Mouse (Mus musculus) right cerebral cortex, postnatal 14 days (tissue): Measurements from ENCODE around the gene Acadvl.
"Not testable (repeated sequence)": the region's sequence is repeated elsewhere in the genome, so short reads cannot be mapped to it uniquely, and the experiment has no call there.

Source experiments
- DNase-seq: peaks from one replicate; pipeline ENCODE4 v3.0.0; 2022

Gene Acadvl

GRCm38 (mm10) chr11:70026689-70027088 is 11.5 kb upstream of the Acadvl start:
- peak; percentile 53 for DNase-seq

- no peak for DNase-seq
These were observed 8.9 kb upstream of the Acadvl start for GRCm38 (mm10) chr11:70024151-70024514.

GRCm38 (mm10) chr11:70023481-70024150 is 8.4 kb upstream of the Acadvl start:
- peak; percentile 53 for DNase-seq

- DNase-seq: peak; percentile 97
These were observed 6.3 kb upstream of the Acadvl start for GRCm38 (mm10) chr11:70021264-70022132.

GRCm38 (mm10) chr11:70020731-70021263 is 5.6 kb upstream of the Acadvl start:
- DNase-seq: peak; percentile 59

GRCm38 (mm10) chr11:70020022-70020631 is 4.9 kb upstream of the Acadvl start:
- peak; percentile 60 for DNase-seq

- DNase-seq: no peak
These were observed 4.3 kb upstream of the Acadvl start for GRCm38 (mm10) chr11:70019495-70020021.

GRCm38 (mm10) chr11:70018131-70018990 is 3.1 kb upstream of the Acadvl start:
- DNase-seq: peak; percentile 81

GRCm38 (mm10) chr11:70017199-70017767 is 2.1 kb upstream of the Acadvl start:
- no peak for DNase-seq

GRCm38 (mm10) chr11:70016669-70017068 is 1.5 kb upstream of the Acadvl start, which contains the start of gene Dlg4:
Gene Dlg4 (plus strand): TSS chr11:70016942.
- no peak for DNase-seq

- DNase-seq: not testable (repeated sequence)
These were observed 966 bp upstream of the Acadvl start for GRCm38 (mm10) chr11:70016177-70016576.

- no peak for DNase-seq
These were observed 466 bp upstream of the Acadvl start for GRCm38 (mm10) chr11:70015677-70016076.

GRCm38 (mm10) chr11:70014051-70014450 is 1.2 kb downstream of the Acadvl start:
- DNase-seq: no peak

- no peak for DNase-seq
These were observed 1.8 kb downstream of the Acadvl start for GRCm38 (mm10) chr11:70013408-70013807.

GRCm38 (mm10) chr11:70012931-70013330 is 2.3 kb downstream of the Acadvl start:
- no peak for DNase-seq

- DNase-seq: no peak
These were observed 4.2 kb downstream of the Acadvl start for GRCm38 (mm10) chr11:70010961-70011360.

GRCm38 (mm10) chr11:70010548-70010947 is 4.7 kb downstream of the Acadvl start:
- DNase-seq: no peak

- no peak for DNase-seq
These were observed 5.2 kb downstream of the Acadvl start for GRCm38 (mm10) chr11:70010033-70010432.

- no peak for DNase-seq
These were observed 9.7 kb downstream of the Acadvl start for GRCm38 (mm10) chr11:70005521-70005920.

GRCm38 (mm10) chr11:70002471-70002870 is 12.7 kb downstream of the Acadvl start:
- no peak for DNase-seq

GRCm38 (mm10) chr11:70001865-70002264 is 13.3 kb downstream of the Acadvl start:
- DNase-seq: peak; percentile 53

GRCm38 (mm10) chr11:70001159-70001558 is 14.1 kb downstream of the Acadvl start:
- DNase-seq: no peak
